Mouse (Mus musculus): Measurements from ENCODE around the gene Ppil4.

DNA sequence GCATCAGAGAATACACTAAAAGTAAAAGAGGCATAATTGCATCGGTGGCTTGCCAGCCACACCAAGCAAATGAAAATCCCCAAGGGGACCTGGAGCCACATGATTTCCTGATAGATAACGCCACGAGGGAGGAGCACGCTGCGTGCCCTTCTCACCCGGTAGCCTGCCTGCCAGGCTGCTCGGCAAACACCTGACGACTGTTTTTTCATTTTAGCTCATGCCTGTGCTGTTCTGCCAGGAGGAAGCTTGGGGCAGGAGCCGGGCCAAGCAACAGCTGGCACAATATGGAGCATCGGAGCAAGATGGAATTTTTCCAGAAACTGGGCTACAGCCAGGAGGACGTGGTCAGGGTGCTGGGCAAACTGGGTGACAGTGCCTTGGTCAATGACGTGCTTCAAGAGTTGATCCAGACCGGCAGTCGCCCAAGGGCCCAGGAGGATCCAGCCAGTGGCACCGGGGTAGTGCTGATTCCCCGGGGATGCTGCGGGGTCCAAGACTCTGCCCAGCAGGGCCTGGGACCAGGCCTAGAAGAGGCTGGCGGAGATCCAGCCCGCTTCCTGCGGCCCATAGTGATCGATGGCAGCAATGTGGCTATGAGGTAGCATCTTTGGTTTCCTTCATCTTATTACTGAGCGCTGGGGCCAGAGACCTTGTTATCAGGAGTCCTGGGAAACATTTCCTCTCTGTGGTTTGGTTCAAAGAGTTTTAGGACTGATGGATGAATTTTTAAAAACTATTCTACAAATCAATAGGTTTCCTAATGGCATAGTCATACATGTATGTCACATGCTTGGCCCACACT, 47.1 kb downstream of the Ppil4 start:
- no peak for TF ChIP-seq CTCF (IDR thresholded peaks at IDR 0.05; ENCODE audit: insufficient read depth, low read depth, low read length)
- no peak for TF ChIP-seq POLR2A (IDR thresholded peaks at IDR 0.05; ENCODE audit: insufficient read depth, low read depth, low read length)

Measured in olfactory bulb, adult 2 months (tissue).